Mouse (Mus musculus) liver, embryonic 14.5 days (tissue): ENCODE results near the gene Gm20458.

Source experiments
- CTCF ChIP-seq: IDR thresholded peaks from 2 replicates; pipeline ENCODE4 v1.5.1; 2016; ENCODE audit warnings: antibody characterized with exemption, low read depth, control low read depth
- EP300 ChIP-seq: IDR thresholded peaks from 2 replicates; pipeline ENCODE4 v1.6.1; 2016; ENCODE audit warnings: antibody characterized with exemption, low read depth

DNA sequence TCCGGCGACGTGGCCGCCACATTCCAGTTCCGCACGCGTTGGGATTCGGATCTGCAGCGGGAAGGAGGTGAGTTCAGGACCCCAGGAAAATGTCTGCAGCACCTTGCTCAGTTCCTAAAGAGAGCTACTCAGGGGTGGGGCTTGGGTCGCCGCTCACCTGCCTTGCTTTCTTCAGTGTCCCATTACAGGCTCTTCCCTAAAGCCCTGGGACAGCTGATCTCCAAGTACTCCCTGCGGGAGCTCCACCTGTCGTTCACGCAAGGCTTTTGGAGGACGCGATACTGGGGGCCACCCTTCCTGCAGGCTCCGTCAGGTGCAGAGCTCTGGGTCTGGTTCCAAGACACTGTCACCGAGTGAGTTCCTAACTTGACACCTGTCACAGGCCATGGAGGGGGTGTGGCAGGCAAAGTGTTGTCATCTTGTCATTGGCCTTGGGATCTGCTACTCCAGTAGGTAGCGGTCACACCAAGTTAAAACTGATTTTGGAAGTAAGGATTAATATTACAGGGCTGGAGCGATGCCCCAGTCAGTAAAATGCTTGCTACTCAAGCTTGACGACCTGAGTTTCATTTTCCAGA lies 37.0 kb downstream of the Gm20458 start:
- TF ChIP-seq CTCF (no peak), EP300 (no peak)
